Mouse (Mus musculus): ENCODE measurements around the gene Cmip.

Cmip gene

GRCm38 (mm10) chr8:117343484-117343883 lies 86.6 kb downstream of the Cmip start:
- in situ Hi-C loops (cut with MboI; ENCODE audit: low sequenced_read_pairs): no loop called here

GRCm38 (mm10) chr8:117344899-117345298 lies 88.0 kb downstream of the Cmip start:
- in situ Hi-C loops (cut with MboI; ENCODE audit: low sequenced_read_pairs): no loop called here

- in situ Hi-C loops (cut with MboI; ENCODE audit: low sequenced_read_pairs): no loop called here
These were observed 88.5 kb downstream of the Cmip start for GRCm38 (mm10) chr8:117345376-117345775.

GRCm38 (mm10) chr8:117347556-117347955 lies 90.7 kb downstream of the Cmip start:
- in situ Hi-C loops (cut with MboI; ENCODE audit: low sequenced_read_pairs): no loop called here

GRCm38 (mm10) chr8:117348718-117349394 lies 92.0 kb downstream of the Cmip start:
- in situ Hi-C loops (cut with MboI; ENCODE audit: low sequenced_read_pairs): no loop called here

GRCm38 (mm10) chr8:117349541-117349940 lies 92.7 kb downstream of the Cmip start:
- in situ Hi-C loops (cut with MboI; ENCODE audit: low sequenced_read_pairs): no loop called here

GRCm38 (mm10) chr8:117352098-117352497 lies 95.2 kb downstream of the Cmip start:
- in situ Hi-C loops (cut with MboI; ENCODE audit: low sequenced_read_pairs): no loop called here

- in situ Hi-C loops (cut with MboI; ENCODE audit: low sequenced_read_pairs): no loop called here
These were observed 98.4 kb downstream of the Cmip start for GRCm38 (mm10) chr8:117355111-117355831.

- in situ Hi-C loops (cut with MboI; ENCODE audit: low sequenced_read_pairs): no loop called here
These were observed 99.3 kb downstream of the Cmip start for GRCm38 (mm10) chr8:117356109-117356672.

- in situ Hi-C loops (cut with MboI; ENCODE audit: low sequenced_read_pairs): no loop called here
These were observed 100.9 kb downstream of the Cmip start for GRCm38 (mm10) chr8:117357491-117358467.

GRCm38 (mm10) chr8:117360172-117360930 lies 103.5 kb downstream of the Cmip start:
- in situ Hi-C loops (cut with MboI; ENCODE audit: low sequenced_read_pairs): no loop called here

GRCm38 (mm10) chr8:117361595-117362437 lies 105.0 kb downstream of the Cmip start:
- in situ Hi-C loops (cut with MboI; ENCODE audit: low sequenced_read_pairs): no loop called here

- in situ Hi-C loops (cut with MboI; ENCODE audit: low sequenced_read_pairs): no loop called here
These were observed 105.5 kb downstream of the Cmip start for GRCm38 (mm10) chr8:117362438-117362726.

- in situ Hi-C loops (cut with MboI; ENCODE audit: low sequenced_read_pairs): no loop called here
These were observed 106.4 kb downstream of the Cmip start for GRCm38 (mm10) chr8:117363291-117363690.

GRCm38 (mm10) chr8:117364374-117365160 lies 107.7 kb downstream of the Cmip start:
- in situ Hi-C loops (cut with MboI; ENCODE audit: low sequenced_read_pairs): no loop called here

GRCm38 (mm10) chr8:117366475-117366874 lies 109.6 kb downstream of the Cmip start:
- in situ Hi-C loops (cut with MboI; ENCODE audit: low sequenced_read_pairs): no loop called here

- in situ Hi-C loops (cut with MboI; ENCODE audit: low sequenced_read_pairs): no loop called here
These were observed 110.6 kb downstream of the Cmip start for GRCm38 (mm10) chr8:117367441-117367840.

- in situ Hi-C loops (cut with MboI; ENCODE audit: low sequenced_read_pairs): no loop called here
These were observed 111.9 kb downstream of the Cmip start for GRCm38 (mm10) chr8:117368781-117369180.

GRCm38 (mm10) chr8:117370009-117370408 lies 113.1 kb downstream of the Cmip start:
- in situ Hi-C loops (cut with MboI; ENCODE audit: low sequenced_read_pairs): no loop called here

Data from CH12F3 (cell line).